22 mouse cellular contexts compared by ENCODE assay signal in genomic region chr10:87804792-87805082, GRCm38 (mm10).
"Had no signal": no experiment of that assay in that cellular context is flagged by ENCODE, and none has a peak within 500 bp of the region (broad histone marks: within the 10 kb centered on the region; RNA-seq: fewer than 3 reads in every experiment).

No protein-coding gene starts in this region.

- H3K27me3 ChIP-seq: heart, embryonic 13.5 days; heart, embryonic 15.5 days; hindbrain, embryonic 13.5 days; hindbrain, embryonic 15.5 days; kidney, embryonic 15.5 days; limb, embryonic 13.5 days; limb, embryonic 15.5 days had no signal

- H3K27ac ChIP-seq: heart, embryonic 13.5 days; heart, embryonic 15.5 days; hindbrain, embryonic 13.5 days; hindbrain, embryonic 15.5 days; hindbrain, postnatal 0 days; kidney, embryonic 15.5 days; kidney, postnatal 0 days; limb, embryonic 13.5 days; limb, embryonic 15.5 days had no signal

- H3K36me3 ChIP-seq: heart, embryonic 13.5 days; heart, embryonic 15.5 days; hindbrain, embryonic 13.5 days; hindbrain, embryonic 15.5 days; kidney, embryonic 15.5 days; limb, embryonic 13.5 days; limb, embryonic 15.5 days had no signal

- H3K4me2 ChIP-seq: heart, embryonic 11.5 days; heart, embryonic 13.5 days; heart, embryonic 15.5 days; hindbrain, embryonic 13.5 days; hindbrain, embryonic 15.5 days; kidney, embryonic 15.5 days; limb, embryonic 13.5 days; limb, embryonic 15.5 days had no signal

- H3K4me1 ChIP-seq: heart, embryonic 13.5 days; heart, embryonic 15.5 days; hindbrain, embryonic 13.5 days; hindbrain, embryonic 15.5 days; kidney, embryonic 15.5 days; limb, embryonic 15.5 days had no signal

- H3K9me3 ChIP-seq: heart, embryonic 13.5 days; heart, embryonic 15.5 days; hindbrain, embryonic 13.5 days; hindbrain, embryonic 15.5 days; kidney, embryonic 15.5 days; limb, embryonic 13.5 days; limb, embryonic 15.5 days had no signal

- H3K4me3 ChIP-seq: heart, embryonic 13.5 days; heart, embryonic 15.5 days; hindbrain, embryonic 13.5 days; hindbrain, embryonic 15.5 days; kidney, embryonic 15.5 days; limb, embryonic 13.5 days; limb, embryonic 15.5 days had no signal

- ATAC-seq: hindbrain, postnatal 0 days; intestine, embryonic 16.5 days had no signal

- DNase-seq: gastrocnemius, postnatal 14 days; gastrocnemius, postnatal 36 days; heart, postnatal 14 days; kidney, adult 11 months; kidney, adult 2 months; kidney, adult 9 months; kidney, postnatal 14 days; kidney, postnatal 36 days; layer of hippocampus, adult 9-11 months; layer of hippocampus, postnatal 36 days; left cerebral cortex, postnatal 4 days had no signal

- H3K9ac ChIP-seq: heart, embryonic 13.5 days; heart, embryonic 15.5 days; hindbrain, embryonic 13.5 days; hindbrain, embryonic 15.5 days; kidney, embryonic 15.5 days; limb, embryonic 13.5 days; limb, embryonic 15.5 days had no signal
